Mouse (Mus musculus) liver, embryonic 14.5 days (tissue): ENCODE results near the gene Wnt1.

ENCODE experiments used
- CTCF ChIP-seq: IDR thresholded peaks from 2 replicates; pipeline ENCODE4 v1.5.1; 2016; ENCODE audit warnings: antibody characterized with exemption, low read depth, control low read depth
- EP300 ChIP-seq: IDR thresholded peaks from 2 replicates; pipeline ENCODE4 v1.6.1; 2016; ENCODE audit warnings: antibody characterized with exemption, low read depth

DNA sequence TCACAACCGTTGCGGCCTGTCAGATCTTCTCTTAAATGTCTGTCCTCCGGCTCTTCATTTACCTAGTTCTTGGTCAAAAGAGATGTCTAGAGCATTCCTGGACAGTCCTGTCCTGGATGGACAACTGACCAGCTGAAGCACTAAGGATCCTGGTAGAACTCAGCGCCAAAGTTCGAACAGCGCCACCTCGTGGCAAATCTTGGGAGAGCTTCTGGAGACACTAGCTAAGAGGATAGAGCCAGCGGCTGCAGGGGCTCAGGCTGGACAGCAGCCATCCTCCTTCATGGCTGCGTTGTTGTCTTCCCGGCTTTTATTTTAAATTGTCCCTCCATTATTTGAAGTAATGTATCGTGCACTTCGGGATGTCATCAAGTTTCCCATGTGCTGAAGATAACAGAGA, 9.7 kb downstream of the Wnt1 start:
- peak; percentile 90 for TF ChIP-seq CTCF
- no peak for TF ChIP-seq EP300
